In genomic region chr11:58979661-58980060, GRCm38 (mm10) we compare ENCODE assay signal across 1 mouse cellular context.
TF ChIP-seq lines count a peak whose summit lies in the region.

No protein-coding gene starts in this region.

TF ChIP-seq in CH12.LX, 34 proteins besides CTCF, POLR2A, EP300 and RAD21 (continued from another document):
- TF ChIP-seq ZMIZ1 (IDR thresholded peaks at IDR 0.05; ENCODE audit: low read depth, low read length) (no peak), NRF1 (IDR thresholded peaks at IDR 0.05; ENCODE audit: low read depth, low read length) (no peak), SMC3 (IDR thresholded peaks at IDR 0.05; ENCODE audit: low read depth, low read length) (no peak), MXI1 (IDR thresholded peaks at IDR 0.05; ENCODE audit: low read depth, low read length) (no peak), PAX5 (IDR thresholded peaks at IDR 0.05; ENCODE audit: low read length) (no peak), MAZ (IDR thresholded peaks at IDR 0.05; ENCODE audit: low read depth, low read length) (no peak), MAFK (IDR thresholded peaks at IDR 0.05; ENCODE audit: insufficient replicate concordance, low read length) (no peak), ETS1 (conservative IDR thresholded peaks at IDR 0.05; ENCODE audit: low read depth, low read length) (no peak), MEF2A (IDR thresholded peaks at IDR 0.05; ENCODE audit: borderline replicate concordance, low read depth, low read length) (no peak)
